Mouse (Mus musculus) thymus, adult 2 months (tissue): ENCODE data around the gene Gm21972.

ENCODE experiments used
- CTCF ChIP-seq: fragments of 200-500 bp; IDR thresholded peaks from 2 replicates; pipeline ENCODE4 v1.5.1; 2012; ENCODE audit warnings: mild to moderate bottlenecking, control low read depth, low read length, moderate library complexity, borderline replicate concordance; ENCODE audit not compliant: control insufficient read depth, poor library complexity, insufficient read depth; ENCODE audit errors: extremely low read depth
- POLR2A ChIP-seq: fragments of 200-500 bp; IDR thresholded peaks from 2 replicates; pipeline ENCODE4 v1.6.1; 2012; ENCODE audit warnings: mild to moderate bottlenecking, low read length, control low read depth, moderate library complexity; ENCODE audit not compliant: control insufficient read depth, poor library complexity, insufficient read depth; ENCODE audit errors: extremely low read depth

GRCm38 (mm10) chr1:86199026-86199425 is 65.6 kb downstream of the Gm21972 start:
- TF ChIP-seq POLR2A, result no peak
- TF ChIP-seq CTCF, result no peak
